ENCODE assay signal across 8 mouse cellular contexts in genomic region chr1:89070103-89070700, GRCm38 (mm10). TPM values are rescaled to one million over a fixed set of nuclear protein-coding genes. Genes with fewer than 3 reads are reported as not detected.
DNase-seq lines count a peak whose midpoint lies in the region; ATAC-seq and TF ChIP-seq lines count a peak whose summit lies in the region.

TSS of gene Sh3bp4 (plus strand) at chr1:89070415.

- H3K4me1 ChIP-seq in bone marrow, adult 2 months (ENCODE audit: control insufficient read depth, insufficient read depth, low read length) = no peaks in the 10 kb centered on the region
- H3K4me1 ChIP-seq in embryonic facial prominence, embryonic 14.5 days (ENCODE audit: control insufficient read depth, insufficient read depth, low read length) = peaks cover 27% of the 10 kb centered on the region
- peaks cover 39% of the 10 kb centered on the region for H3K4me1 ChIP-seq in limb, embryonic 10.5 days
- peaks cover 40% of the 10 kb centered on the region for H3K4me1 ChIP-seq in midbrain, embryonic 12.5 days

- H3K9me3 ChIP-seq in embryonic facial prominence, embryonic 14.5 days (ENCODE audit: control insufficient read depth, low read length) = no peaks in the 10 kb centered on the region
- no peaks in the 10 kb centered on the region for H3K9me3 ChIP-seq in limb, embryonic 10.5 days (replicated peaks)
- no peaks in the 10 kb centered on the region for H3K9me3 ChIP-seq in midbrain, embryonic 12.5 days

- H3K9ac ChIP-seq in embryonic facial prominence, embryonic 14.5 days (ENCODE audit: low read depth, low read length) = peak within 1 kb of the TSS; percentile 81
- H3K9ac ChIP-seq in midbrain, embryonic 12.5 days (replicated peaks) = peak within 1 kb of the TSS; percentile 78

- H3K36me3 ChIP-seq in embryonic facial prominence, embryonic 14.5 days (ENCODE audit: control insufficient read depth, insufficient read depth, low read length) = no peaks in the 10 kb centered on the region
- peaks cover 4% of the 10 kb centered on the region; the same call in 1 of the 2 replicates for H3K36me3 ChIP-seq in limb, embryonic 10.5 days
- no peaks in the 10 kb centered on the region for H3K36me3 ChIP-seq in midbrain, embryonic 12.5 days

- no peak for TF ChIP-seq CTCF in bone marrow, adult 2 months (IDR thresholded peaks at IDR 0.05; ENCODE audit: control insufficient read depth, insufficient read depth, low read length)

- H3K27ac ChIP-seq in bone marrow, adult 2 months (ENCODE audit: control insufficient read depth, insufficient read depth, low read depth, low read length, poor library complexity) = peak within 1 kb of the TSS; percentile 35
- peak within 1 kb of the TSS; percentile 90 for H3K27ac ChIP-seq in embryonic facial prominence, embryonic 14.5 days (replicated peaks; ENCODE audit: low read depth, low read length)
- H3K27ac ChIP-seq in limb, embryonic 10.5 days = peak within 1 kb of the TSS; percentile 92
- H3K27ac ChIP-seq in midbrain, embryonic 12.5 days (replicated peaks) = peak within 1 kb of the TSS; percentile 75

- peak within 1 kb of the TSS; percentile 67 for H3K4me2 ChIP-seq in embryonic facial prominence, embryonic 14.5 days (ENCODE audit: low read depth, low read length)
- peak within 1 kb of the TSS; percentile 64 for H3K4me2 ChIP-seq in midbrain, embryonic 12.5 days (replicated peaks)

- peak within 1 kb of the TSS; percentile 53 for H3K4me3 ChIP-seq in bone marrow, adult 2 months (replicated peaks; ENCODE audit: control insufficient read depth, low read depth, low read length)
- peak within 1 kb of the TSS; percentile 87 for H3K4me3 ChIP-seq in embryonic facial prominence, embryonic 14.5 days (ENCODE audit: low read depth, low read length)
- H3K4me3 ChIP-seq in limb, embryonic 10.5 days = peak within 1 kb of the TSS; percentile 76
- peak within 1 kb of the TSS; percentile 72 for H3K4me3 ChIP-seq in midbrain, embryonic 12.5 days

- under 1% methylated on average over 62 of the region's 63 CpGs for WGBS in bone marrow, adult 2 months
- 1% methylated on average over 25 of the region's 63 CpGs for WGBS in embryonic facial prominence, embryonic 14.5 days
- under 1% methylated on average over 63 of the region's 63 CpGs for WGBS in limb, embryonic 10.5 days
- under 1% methylated on average over 56 of the region's 63 CpGs for WGBS in midbrain, embryonic 12.5 days

- ATAC-seq in embryonic facial prominence, embryonic 14.5 days (ENCODE audit: low read depth) = peak; percentile 94
- ATAC-seq in midbrain, embryonic 12.5 days (ENCODE audit: low FRiP score, low read depth) = peak; percentile 92

- DNase-seq in embryonic facial prominence, embryonic 14.5 days (ENCODE audit: low spot score) = peak; percentile 100
- peak; percentile 100 for DNase-seq in heart, adult 18-20 months
- peak; percentile 99 for DNase-seq in kidney, adult 18-20 months
- DNase-seq in limb, embryonic 10.5 days (ENCODE audit: low spot score) = peak; percentile 99
- DNase-seq in skeletal muscle tissue, adult 2 months (ENCODE audit: low read depth, low spot score) = peak; percentile 97
- DNase-seq in MN1 (ENCODE audit: low spot score) = no peak

- H3K27me3 ChIP-seq in embryonic facial prominence, embryonic 14.5 days (replicated peaks; ENCODE audit: control insufficient read depth, insufficient read depth, low read length) = no peaks in the 10 kb centered on the region
- H3K27me3 ChIP-seq in limb, embryonic 10.5 days (ENCODE audit: low read depth, poor library complexity, severe bottlenecking) = no peaks in the 10 kb centered on the region
- no peaks in the 10 kb centered on the region for H3K27me3 ChIP-seq in midbrain, embryonic 12.5 days

- TF ChIP-seq POLR2A in bone marrow, adult 2 months (IDR thresholded peaks at IDR 0.05; ENCODE audit: borderline replicate concordance, control insufficient read depth, low read depth, low read length) = no peak; the same call in 1 of the 2 replicates

RNA-seq across cellular contexts. Expression of gene Sh3bp4, which starts in this region (rescaled TPM):
- polyA plus RNA-seq in bone marrow, adult 2 months (2011; ENCODE audit: insufficient read depth, insufficient read length, low replicate concordance, missing spikeins) = 0.92 and 1.4 TPM in 2 replicates
- 23.1 and 24.0 TPM in 2 replicates for polyA plus RNA-seq in embryonic facial prominence, embryonic 14.5 days (2014; fragmentation: Nextera tagmentation; extraction: Ambion mirVana)
- total RNA-seq in heart, adult 18-20 months (2021) = 10 to 100 TPM; 11.2 TPM
- polyA plus RNA-seq in limb, embryonic 10.5 days (2016; fragmentation: Nextera tagmentation; extraction: Ambion mirVana) = 25.9 and 26.9 TPM in 2 replicates
- polyA plus RNA-seq in midbrain, embryonic 12.5 days (2016; fragmentation: Nextera tagmentation; extraction: Ambion mirVana) = 19.4 and 21.0 TPM in 2 replicates

Comparison
In these comparisons a context has a peak if more than half of its experiments do, and no peak if none do; other contexts are left out.
1. H3K27ac ChIP-seq: peak in every context shown above with its lines; median percentile 92 in limb, embryonic 10.5 days; 90 in embryonic facial prominence, embryonic 14.5 days; 75 in midbrain, embryonic 12.5 days; 35 in bone marrow, adult 2 months.